Mouse (Mus musculus): ENCODE measurements around the gene Malrd1. TPM values are rescaled to one million over a fixed set of nuclear protein-coding genes. Genes with fewer than 3 reads are reported as not detected.

Malrd1 gene
- polyA plus RNA-seq, 1 experiment from 2014 or later: not detected

- no peak overlapping the region for H3K4me3 ChIP-seq (ENCODE audit: low read length)
- no peak overlapping the region for H3K9ac ChIP-seq (ENCODE audit: low read length)
- ATAC-seq (ENCODE audit: low read depth): no peak
- H3K4me1 ChIP-seq (replicated peaks; ENCODE audit: control insufficient read depth, insufficient read depth, low read length): no peaks in the 10 kb centered on the region
- no peaks in the 10 kb centered on the region for H3K36me3 ChIP-seq (ENCODE audit: control insufficient read depth, insufficient read depth, low read length)
- H3K27ac ChIP-seq (ENCODE audit: low read length): no peak overlapping the region
- H3K4me2 ChIP-seq (ENCODE audit: low read depth, low read length): no peak overlapping the region
- H3K9me3 ChIP-seq (ENCODE audit: control insufficient read depth, low read length): no peaks in the 10 kb centered on the region
- no peaks in the 10 kb centered on the region for H3K27me3 ChIP-seq (ENCODE audit: control insufficient read depth, insufficient read depth, low read depth, low read length)
Observed at GRCm38 (mm10) chr2:16152623-16153022, 626.3 kb downstream of the Malrd1 start.

DNA sequence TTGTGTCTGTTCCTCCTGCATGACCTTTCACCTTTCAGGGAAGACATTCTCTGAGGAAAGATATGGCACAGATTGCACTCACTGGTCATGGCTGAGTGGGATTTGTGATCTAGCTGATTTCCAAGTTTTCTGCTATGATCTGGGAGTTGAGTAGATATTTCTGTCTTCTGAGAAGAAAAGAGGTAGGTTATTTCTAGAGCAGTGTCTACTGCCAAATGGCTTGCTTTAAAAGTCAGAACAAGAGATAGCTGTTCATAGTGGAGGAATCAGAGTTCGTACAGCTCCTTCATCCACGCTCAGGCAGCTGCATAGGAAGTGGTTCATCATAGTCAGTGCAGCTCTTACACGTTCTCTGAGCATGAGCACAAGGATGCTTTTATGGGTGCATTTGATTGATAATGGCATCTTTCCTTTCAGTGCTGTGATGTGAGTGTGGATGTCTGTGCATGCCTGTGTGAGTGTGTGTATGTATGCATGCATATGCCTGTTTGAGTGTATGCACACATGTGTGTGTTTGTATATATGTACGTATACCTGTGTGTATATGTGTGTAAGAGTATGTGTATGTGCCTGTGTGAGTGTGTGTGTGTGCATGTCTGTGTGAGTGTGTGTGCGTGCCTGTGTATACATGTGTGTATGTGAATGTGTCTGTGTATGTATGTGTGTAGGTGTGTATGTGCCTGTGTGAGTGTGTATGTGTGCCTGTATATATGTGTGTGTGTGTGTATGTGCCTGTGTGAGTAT lies 637.1 kb downstream of the Malrd1 start:
- Histone ChIP-seq H3K4me3 (ENCODE audit: low read length) (no peak overlapping the region), H3K4me2 (ENCODE audit: low read depth, low read length) (no peak overlapping the region), H3K27me3 (ENCODE audit: control insufficient read depth, insufficient read depth, low read depth, low read length) (no peaks in the 10 kb centered on the region), H3K36me3 (ENCODE audit: control insufficient read depth, insufficient read depth, low read length) (no peaks in the 10 kb centered on the region), H3K9ac (ENCODE audit: low read length) (no peak overlapping the region), H3K27ac (ENCODE audit: low read length) (no peak overlapping the region), H3K4me1 (replicated peaks; ENCODE audit: control insufficient read depth, insufficient read depth, low read length) (no peaks in the 10 kb centered on the region), H3K9me3 (ENCODE audit: control insufficient read depth, low read length) (no peaks in the 10 kb centered on the region)
- no peak for ATAC-seq (ENCODE audit: low read depth)
- WGBS: 57% methylated on average over 5 of the region's 5 CpGs

DNA sequence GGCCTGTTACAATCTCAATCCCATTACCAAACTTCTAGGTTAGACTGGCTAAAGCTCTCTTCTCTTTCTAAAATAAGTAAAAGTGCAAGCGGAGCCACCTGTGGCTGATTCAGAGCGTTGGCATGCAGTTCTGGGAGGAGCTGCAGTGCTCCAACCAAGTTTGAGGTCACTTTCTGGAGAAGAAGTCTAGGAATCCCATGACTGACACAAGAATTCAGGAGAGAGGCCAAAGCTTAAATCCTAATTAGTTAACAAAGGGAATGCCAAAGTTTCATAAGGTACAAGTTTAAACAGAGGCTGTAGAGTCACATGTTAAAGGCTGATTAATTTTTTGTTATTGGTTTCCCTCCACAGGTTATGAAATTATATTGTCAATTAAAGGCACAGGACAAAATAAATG lies 642.3 kb downstream of the Malrd1 start:
- Histone ChIP-seq H3K4me3 (ENCODE audit: low read length) (no peak overlapping the region), H3K27ac (ENCODE audit: low read length) (no peak overlapping the region), H3K4me2 (ENCODE audit: low read depth, low read length) (no peak overlapping the region), H3K9me3 (ENCODE audit: control insufficient read depth, low read length) (no peaks in the 10 kb centered on the region), H3K27me3 (ENCODE audit: control insufficient read depth, insufficient read depth, low read depth, low read length) (no peaks in the 10 kb centered on the region), H3K36me3 (ENCODE audit: control insufficient read depth, insufficient read depth, low read length) (no peaks in the 10 kb centered on the region), H3K9ac (ENCODE audit: low read length) (no peak overlapping the region), H3K4me1 (replicated peaks; ENCODE audit: control insufficient read depth, insufficient read depth, low read length) (no peaks in the 10 kb centered on the region)
- WGBS: 54% methylated on average over 2 of the region's 2 CpGs
- no peak for ATAC-seq (ENCODE audit: low read depth)

GRCm38 (mm10) chr2:16172086-16172485 lies 645.8 kb downstream of the Malrd1 start:
- Histone ChIP-seq H3K4me1 (replicated peaks; ENCODE audit: control insufficient read depth, insufficient read depth, low read length) (no peaks in the 10 kb centered on the region), H3K36me3 (ENCODE audit: control insufficient read depth, insufficient read depth, low read length) (no peaks in the 10 kb centered on the region)
- ATAC-seq (ENCODE audit: low read depth): no peak

DNA sequence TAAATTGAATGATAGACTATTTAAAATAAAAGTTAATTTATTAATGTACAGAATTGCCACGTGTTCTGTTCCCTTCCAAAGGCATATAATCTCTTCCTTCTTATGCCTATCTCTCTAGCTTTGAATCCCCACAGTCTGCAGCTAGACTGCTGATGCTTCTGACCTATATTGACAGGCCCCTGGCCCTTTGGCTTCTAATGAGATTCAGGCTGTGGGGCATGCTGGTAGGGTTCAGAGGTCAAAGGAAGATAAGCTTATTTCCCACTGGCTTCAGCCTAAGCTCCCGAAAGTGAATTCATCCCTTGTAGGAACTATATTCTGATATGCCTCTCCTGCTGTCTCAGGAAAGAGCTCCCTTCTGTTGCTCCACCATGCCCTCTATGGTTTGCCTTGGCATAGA lies 647.1 kb downstream of the Malrd1 start:
- H3K4me3 ChIP-seq (ENCODE audit: low read length): no peak overlapping the region
- no peaks in the 10 kb centered on the region for H3K9me3 ChIP-seq (ENCODE audit: control insufficient read depth, low read length)
- no peak for ATAC-seq (ENCODE audit: low read depth)
- 42% methylated on average over 2 of the region's 2 CpGs for WGBS
- no peaks in the 10 kb centered on the region for H3K36me3 ChIP-seq (ENCODE audit: control insufficient read depth, insufficient read depth, low read length)
- H3K4me1 ChIP-seq (replicated peaks; ENCODE audit: control insufficient read depth, insufficient read depth, low read length): no peaks in the 10 kb centered on the region
- no peaks in the 10 kb centered on the region for H3K27me3 ChIP-seq (ENCODE audit: control insufficient read depth, insufficient read depth, low read depth, low read length)
- H3K9ac ChIP-seq (ENCODE audit: low read length): no peak overlapping the region
- no peak overlapping the region for H3K4me2 ChIP-seq (ENCODE audit: low read depth, low read length)
- no peak overlapping the region for H3K27ac ChIP-seq (ENCODE audit: low read length)

More at GRCm38 (mm10) chr2:16172086-16172485, 645.8 kb downstream of the Malrd1 start:
- no peaks in the 10 kb centered on the region for H3K9me3 ChIP-seq (ENCODE audit: control insufficient read depth, low read length)
- H3K27me3 ChIP-seq (ENCODE audit: control insufficient read depth, insufficient read depth, low read depth, low read length): no peaks in the 10 kb centered on the region
- H3K9ac ChIP-seq (ENCODE audit: low read length): no peak overlapping the region
- H3K4me2 ChIP-seq (ENCODE audit: low read depth, low read length): no peak overlapping the region
- H3K27ac ChIP-seq (ENCODE audit: low read length): no peak overlapping the region
- no peak overlapping the region for H3K4me3 ChIP-seq (ENCODE audit: low read length)

DNA sequence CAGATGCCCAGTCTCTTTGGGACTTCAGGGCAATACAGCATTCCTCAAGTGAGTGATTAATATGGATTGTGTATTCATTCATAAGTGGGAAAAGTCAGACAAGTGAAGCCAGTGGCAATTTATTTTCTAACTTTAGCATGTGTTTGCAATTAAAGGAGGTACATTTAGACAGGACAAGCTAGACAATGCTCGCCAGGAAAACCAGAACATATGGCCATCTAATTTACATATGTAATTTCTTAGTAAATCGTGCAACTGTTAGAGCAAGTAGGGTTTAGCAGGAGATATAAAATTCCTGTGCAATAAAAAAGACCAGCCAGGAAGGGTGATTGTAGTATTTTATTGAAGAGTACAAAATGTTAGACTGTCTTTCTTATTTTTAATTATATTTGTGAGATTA lies 655.9 kb downstream of the Malrd1 start:
- no peaks in the 10 kb centered on the region for H3K36me3 ChIP-seq (ENCODE audit: control insufficient read depth, insufficient read depth, low read length)

GRCm38 (mm10) chr2:16183158-16183557 lies 656.9 kb downstream of the Malrd1 start:
- no peaks in the 10 kb centered on the region for H3K4me1 ChIP-seq (replicated peaks; ENCODE audit: control insufficient read depth, insufficient read depth, low read length)
- no peaks in the 10 kb centered on the region for H3K36me3 ChIP-seq (ENCODE audit: control insufficient read depth, insufficient read depth, low read length)
- no peak overlapping the region for H3K4me2 ChIP-seq (ENCODE audit: low read depth, low read length)
- H3K9me3 ChIP-seq (ENCODE audit: control insufficient read depth, low read length): no peaks in the 10 kb centered on the region
- no peaks in the 10 kb centered on the region for H3K27me3 ChIP-seq (ENCODE audit: control insufficient read depth, insufficient read depth, low read depth, low read length)
- no peak overlapping the region for H3K4me3 ChIP-seq (ENCODE audit: low read length)
- no peak overlapping the region for H3K9ac ChIP-seq (ENCODE audit: low read length)
- 78% methylated on average over 2 of the region's 2 CpGs for WGBS
- no peak for ATAC-seq (ENCODE audit: low read depth)
- H3K27ac ChIP-seq (ENCODE audit: low read length): no peak overlapping the region

More for the DNA sequence above, 655.9 kb downstream of the Malrd1 start:
- Histone ChIP-seq H3K4me2 (ENCODE audit: low read depth, low read length) (no peak overlapping the region), H3K27ac (ENCODE audit: low read length) (no peak overlapping the region), H3K4me3 (ENCODE audit: low read length) (no peak overlapping the region), H3K9me3 (ENCODE audit: control insufficient read depth, low read length) (no peaks in the 10 kb centered on the region), H3K4me1 (replicated peaks; ENCODE audit: control insufficient read depth, insufficient read depth, low read length) (no peaks in the 10 kb centered on the region), H3K9ac (ENCODE audit: low read length) (no peak overlapping the region), H3K27me3 (ENCODE audit: control insufficient read depth, insufficient read depth, low read depth, low read length) (no peaks in the 10 kb centered on the region)
- 70% methylated on average over 2 of the region's 2 CpGs for WGBS
- no peak for ATAC-seq (ENCODE audit: low read depth)

DNA sequence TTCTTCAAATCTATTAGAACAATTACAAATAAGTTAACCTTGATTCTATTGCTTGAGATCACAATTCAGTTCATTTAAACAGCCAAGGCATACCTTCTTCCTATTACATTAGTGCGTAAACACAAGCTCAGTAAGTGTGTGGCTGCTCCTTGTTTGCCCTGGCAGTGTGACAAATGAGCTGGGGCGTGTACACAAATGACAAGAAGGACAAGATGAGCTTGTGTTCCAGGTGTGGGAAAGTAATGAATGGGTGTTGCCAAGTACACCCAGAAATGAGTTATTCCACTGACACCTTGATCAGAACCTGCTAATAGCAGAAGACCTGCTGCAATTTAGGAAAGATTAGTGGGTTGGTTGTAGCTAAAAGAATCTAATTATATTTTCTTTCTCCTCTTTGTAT lies 683.7 kb downstream of the Malrd1 start:
- no peak for ATAC-seq (ENCODE audit: low read depth)
- no peaks in the 10 kb centered on the region for H3K36me3 ChIP-seq (ENCODE audit: control insufficient read depth, insufficient read depth, low read length)
- no peaks in the 10 kb centered on the region for H3K27me3 ChIP-seq (ENCODE audit: control insufficient read depth, insufficient read depth, low read depth, low read length)
- no peak overlapping the region for H3K27ac ChIP-seq (ENCODE audit: low read length)
- H3K4me3 ChIP-seq (ENCODE audit: low read length): no peak overlapping the region
- H3K4me1 ChIP-seq (replicated peaks; ENCODE audit: control insufficient read depth, insufficient read depth, low read length): no peaks in the 10 kb centered on the region
- no peaks in the 10 kb centered on the region for H3K9me3 ChIP-seq (ENCODE audit: control insufficient read depth, low read length)
- 44% methylated on average over 2 of the region's 2 CpGs for WGBS
- H3K9ac ChIP-seq (ENCODE audit: low read length): no peak overlapping the region
- H3K4me2 ChIP-seq (ENCODE audit: low read depth, low read length): no peak overlapping the region

DNA sequence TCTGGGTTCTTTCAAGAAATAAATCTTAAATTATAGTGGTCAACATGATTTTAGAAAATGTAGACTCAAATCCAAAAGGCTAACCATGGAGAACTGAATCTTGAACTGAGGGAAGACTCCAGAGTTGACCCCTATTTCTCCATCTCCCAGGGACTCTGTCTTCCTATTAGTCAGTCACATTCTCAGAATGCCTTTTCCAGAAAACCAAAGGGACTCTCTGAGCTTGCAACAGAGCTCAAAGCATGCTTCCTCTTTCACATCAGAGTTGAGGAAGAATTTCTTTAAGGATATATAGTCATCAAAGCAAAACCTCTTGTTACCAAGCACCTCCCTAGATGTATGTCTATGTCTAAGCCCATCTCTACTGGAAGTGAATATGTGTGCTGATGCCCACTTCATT lies 686.5 kb downstream of the Malrd1 start:
- no peak overlapping the region for H3K27ac ChIP-seq (ENCODE audit: low read length)
- H3K4me2 ChIP-seq (ENCODE audit: low read depth, low read length): no peak overlapping the region
- no peaks in the 10 kb centered on the region for H3K9me3 ChIP-seq (ENCODE audit: control insufficient read depth, low read length)
- no peak for ATAC-seq (ENCODE audit: low read depth)
- H3K9ac ChIP-seq (ENCODE audit: low read length): no peak overlapping the region
- no peaks in the 10 kb centered on the region for H3K4me1 ChIP-seq (replicated peaks; ENCODE audit: control insufficient read depth, insufficient read depth, low read length)
- no peaks in the 10 kb centered on the region for H3K36me3 ChIP-seq (ENCODE audit: control insufficient read depth, insufficient read depth, low read length)
- no peak overlapping the region for H3K4me3 ChIP-seq (ENCODE audit: low read length)
- no peaks in the 10 kb centered on the region for H3K27me3 ChIP-seq (ENCODE audit: control insufficient read depth, insufficient read depth, low read depth, low read length)

- H3K9me3 ChIP-seq (ENCODE audit: control insufficient read depth, low read length): no peaks in the 10 kb centered on the region
- no peak overlapping the region for H3K4me2 ChIP-seq (ENCODE audit: low read depth, low read length)
- H3K9ac ChIP-seq (ENCODE audit: low read length): no peak overlapping the region
- H3K36me3 ChIP-seq (ENCODE audit: control insufficient read depth, insufficient read depth, low read length): no peaks in the 10 kb centered on the region
- 58% methylated on average over 3 of the region's 3 CpGs for WGBS
- no peaks in the 10 kb centered on the region for H3K27me3 ChIP-seq (ENCODE audit: control insufficient read depth, insufficient read depth, low read depth, low read length)
- H3K4me1 ChIP-seq (replicated peaks; ENCODE audit: control insufficient read depth, insufficient read depth, low read length): no peaks in the 10 kb centered on the region
- ATAC-seq (ENCODE audit: low read depth): no peak
- no peak overlapping the region for H3K27ac ChIP-seq (ENCODE audit: low read length)
- H3K4me3 ChIP-seq (ENCODE audit: low read length): no peak overlapping the region
Observed at GRCm38 (mm10) chr2:16214111-16214510, 687.8 kb downstream of the Malrd1 start.

Data from lung, embryonic 16.5 days (tissue).